18 mouse cellular contexts compared by ENCODE assay signal in genomic region chr4:140948481-140948880, GRCm38 (mm10). TPM values are rescaled to one million over a fixed set of nuclear protein-coding genes. Genes with fewer than 3 reads are reported as not detected.
A peak's percentile ranks its signal among the peaks of the same experiment; 100 is the strongest.
DNase-seq lines count a peak whose midpoint lies in the region; ATAC-seq lines count a peak whose summit lies in the region.
"Had no signal": no experiment of that assay in that cellular context is flagged by ENCODE, and none has a peak within 500 bp of the region (broad histone marks: within the 10 kb centered on the region; RNA-seq: fewer than 3 reads in every experiment).

No protein-coding gene starts in this region.

- WGBS in kidney, embryonic 15.5 days = 73% methylated on average over 6 of the region's 6 CpGs
- WGBS in kidney, embryonic 16.5 days = 60% methylated on average over 6 of the region's 6 CpGs

- DNase-seq in kidney, adult 11 months = peak; percentile 82
- DNase-seq in induced T-regulatory cell, adult 2 months (ENCODE audit: low read depth) = peak; percentile 75
- DNase-seq in thymus, postnatal 10 days (ENCODE audit: low spot score in 2 of 2) = peak; percentile 56 to 59
- DNase-seq in adipocyte (ENCODE audit: low spot score) = no peak
- no peak for DNase-seq in heart, adult 8-10 months (ENCODE audit: low spot score)
- DNase-seq: cerebellum, adult 11 months; heart, adult 18-20 months; liver, postnatal 0 days; lung, postnatal 4 days; right cerebral cortex, postnatal 14 days had no signal

- H3K4me2 ChIP-seq in kidney, embryonic 15.5 days = no peak overlapping the region
- H3K4me2 ChIP-seq in kidney, embryonic 16.5 days (replicated peaks; ENCODE audit: low read depth, low read length) = no peak overlapping the region
- H3K4me2 ChIP-seq: embryonic facial prominence, embryonic 12.5 days; hindbrain, embryonic 12.5 days; limb, embryonic 15.5 days; midbrain, embryonic 11.5 days; neural tube, embryonic 12.5 days had no signal

- 0 out of 2 replicates have a peak, but pooled peaks cover 3% of the 10 kb centered on the region for H3K9me3 ChIP-seq in kidney, embryonic 15.5 days (replicated peaks)
- peaks cover 7% of the 10 kb centered on the region for H3K9me3 ChIP-seq in kidney, embryonic 16.5 days (ENCODE audit: low read length)
- H3K9me3 ChIP-seq: hindbrain, embryonic 12.5 days; limb, embryonic 15.5 days; neural tube, embryonic 12.5 days had no signal

- H3K36me3 ChIP-seq in kidney, embryonic 15.5 days = no peaks in the 10 kb centered on the region
- H3K36me3 ChIP-seq in kidney, embryonic 16.5 days (ENCODE audit: insufficient read depth, low read length) = no peaks in the 10 kb centered on the region
- H3K36me3 ChIP-seq: embryonic facial prominence, embryonic 12.5 days; hindbrain, embryonic 12.5 days; limb, embryonic 15.5 days; neural tube, embryonic 12.5 days had no signal

- H3K27me3 ChIP-seq in kidney, embryonic 15.5 days = no peaks in the 10 kb centered on the region
- no peaks in the 10 kb centered on the region for H3K27me3 ChIP-seq in kidney, embryonic 16.5 days (ENCODE audit: insufficient read depth, low read length)
- H3K27me3 ChIP-seq: embryonic facial prominence, embryonic 12.5 days; hindbrain, embryonic 12.5 days; limb, embryonic 15.5 days; neural tube, embryonic 12.5 days had no signal

- ATAC-seq in kidney, embryonic 15.5 days (replicated peaks; ENCODE audit: low FRiP score) = no peak
- no peak; the same call in 1 of the 2 replicates for ATAC-seq in kidney, embryonic 16.5 days (ENCODE audit: low FRiP score, low TSS enrichment)
- ATAC-seq: intestine, embryonic 16.5 days; liver, postnatal 0 days had no signal

- H3K4me3 ChIP-seq in kidney, embryonic 15.5 days (replicated peaks) = no peak overlapping the region
- H3K4me3 ChIP-seq in kidney, embryonic 16.5 days (ENCODE audit: low read length) = no peak overlapping the region
- H3K4me3 ChIP-seq: embryonic facial prominence, embryonic 12.5 days; hindbrain, embryonic 12.5 days; limb, embryonic 15.5 days; neural tube, embryonic 12.5 days had no signal

- H3K9ac ChIP-seq in kidney, embryonic 15.5 days = no peak overlapping the region
- H3K9ac ChIP-seq in kidney, embryonic 16.5 days (replicated peaks; ENCODE audit: low read length) = no peak overlapping the region
- H3K9ac ChIP-seq: embryonic facial prominence, embryonic 12.5 days; hindbrain, embryonic 12.5 days; limb, embryonic 15.5 days; liver, postnatal 0 days; neural tube, embryonic 12.5 days had no signal

- H3K4me1 ChIP-seq in kidney, embryonic 15.5 days = peaks cover 21% of the 10 kb centered on the region
- peaks cover 12% of the 10 kb centered on the region for H3K4me1 ChIP-seq in kidney, embryonic 16.5 days (ENCODE audit: insufficient read depth, low read length)
- H3K4me1 ChIP-seq: embryonic facial prominence, embryonic 12.5 days; hindbrain, embryonic 12.5 days; neural tube, embryonic 12.5 days had no signal

- H3K27ac ChIP-seq in kidney, embryonic 15.5 days = no peak overlapping the region
- 0 out of 2 replicates have a peak overlapping the region, but pooled peaks have one; percentile 34 for H3K27ac ChIP-seq in kidney, embryonic 16.5 days (ENCODE audit: low read length)
- H3K27ac ChIP-seq: embryonic facial prominence, embryonic 12.5 days; hindbrain, embryonic 12.5 days; limb, embryonic 15.5 days; neural tube, embryonic 12.5 days had no signal

RNA-seq across cellular contexts. Expression of gene Sdhb, which starts 12.5 kb away (rescaled TPM):
- polyA plus RNA-seq in kidney, embryonic 15.5 days (2015; fragmentation: Nextera tagmentation; extraction: Ambion mirVana) = 448 and 457 TPM in 2 replicates
- polyA plus RNA-seq in kidney, embryonic 16.5 days (2015; fragmentation: Nextera tagmentation; extraction: Ambion mirVana) = 520 and 550 TPM in 2 replicates
- 1,000 to 10,000 TPM; 1,293 to 1,379 (median 1,312) TPM for total RNA-seq in heart, adult 8-10 months (2022)

RNA-seq across cellular contexts. Expression of gene Atp13a2, which starts 38.2 kb away (rescaled TPM):
- 40.5 and 45.3 TPM in 2 replicates for polyA plus RNA-seq in kidney, embryonic 15.5 days (2015; fragmentation: Nextera tagmentation; extraction: Ambion mirVana)
- 48.9 and 50.7 TPM in 2 replicates for polyA plus RNA-seq in kidney, embryonic 16.5 days (2015; fragmentation: Nextera tagmentation; extraction: Ambion mirVana)
- 10 to 100 TPM; 12.3 to 17.2 (median 15.6) TPM for total RNA-seq in heart, adult 8-10 months (2022)

RNA-seq across cellular contexts. Expression of gene Padi2, which starts 42.3 kb away (rescaled TPM):
- polyA plus RNA-seq in kidney, embryonic 15.5 days (2015; fragmentation: Nextera tagmentation; extraction: Ambion mirVana) = 18.7 and 21.4 TPM in 2 replicates
- polyA plus RNA-seq in kidney, embryonic 16.5 days (2015; fragmentation: Nextera tagmentation; extraction: Ambion mirVana) = 18.1 and 24.3 TPM in 2 replicates
- total RNA-seq in heart, adult 8-10 months (2022) = 1 to 10 TPM in 3 of 4 experiments, under 1 TPM in 1; 0.72 to 1.3 (median 1.2) TPM

Comparison
In these comparisons a context has a peak if more than half of its experiments do, and no peak if none do; other contexts are left out.
1. DNase-seq: peak in kidney, adult 11 months (single experiment), induced T-regulatory cell, adult 2 months (single experiment) and thymus, postnatal 10 days (2 of 2); none in adipocyte (single experiment) and heart, adult 8-10 months (single experiment).